Mouse (Mus musculus): ENCODE data around the gene Gramd4. TPM values are rescaled to one million over a fixed set of nuclear protein-coding genes. Genes with fewer than 3 reads are reported as not detected.

Gramd4 gene
- polyA plus RNA-seq, 1 experiment from 2014 or later = 8.9 TPM

DNA sequence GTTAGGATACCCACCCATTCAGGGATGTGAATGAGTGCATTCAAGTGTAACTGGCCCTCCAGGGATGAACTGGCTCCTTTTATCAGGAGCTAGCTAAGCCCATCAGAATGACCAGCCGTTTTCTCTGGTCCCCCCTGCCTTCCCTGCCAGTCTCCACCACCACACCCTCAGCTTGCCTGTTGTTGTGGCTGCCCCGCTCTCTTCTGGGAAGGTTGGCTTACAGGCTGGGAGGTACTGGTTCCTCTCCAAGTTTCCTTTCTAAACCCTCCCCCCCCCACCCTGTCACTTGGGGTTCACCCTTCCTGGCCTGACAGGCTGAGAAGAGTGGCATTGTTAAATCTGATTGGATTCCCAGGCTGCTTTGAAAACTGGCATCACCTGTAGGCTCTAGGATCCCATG lies 40.4 kb downstream of the Gramd4 start:
- no peaks in the 10 kb centered on the region for H3K9me3 ChIP-seq (ENCODE audit: control insufficient read depth, low read length)
- no peaks in the 10 kb centered on the region for H3K36me3 ChIP-seq (ENCODE audit: control insufficient read depth, insufficient read depth, low read length)
- no peak for DNase-seq (ENCODE audit: low spot score, missing footprints)
- H3K27ac ChIP-seq (ENCODE audit: low read depth, low read length) = no peak overlapping the region
- no peak for ATAC-seq (ENCODE audit: low FRiP score)
- no peaks in the 10 kb centered on the region for H3K27me3 ChIP-seq (ENCODE audit: control insufficient read depth, insufficient read depth, low read length)
- H3K4me1 ChIP-seq (ENCODE audit: control insufficient read depth, insufficient read depth, low read length) = no peaks in the 10 kb centered on the region
- no peak overlapping the region for H3K9ac ChIP-seq (ENCODE audit: low read length)
- no peak overlapping the region for H3K4me2 ChIP-seq
- 30% methylated on average over 2 of the region's 2 CpGs for WGBS
- no peak overlapping the region for H3K4me3 ChIP-seq (ENCODE audit: low read depth, low read length)

GRCm38 (mm10) chr15:86101585-86101984 lies 44.1 kb downstream of the Gramd4 start:
- Histone ChIP-seq H3K4me1 (ENCODE audit: control insufficient read depth, insufficient read depth, low read length) (no peaks in the 10 kb centered on the region), H3K9ac (ENCODE audit: low read length) (no peak overlapping the region), H3K4me2 (no peak overlapping the region), H3K9me3 (ENCODE audit: control insufficient read depth, low read length) (no peaks in the 10 kb centered on the region), H3K36me3 (ENCODE audit: control insufficient read depth, insufficient read depth, low read length) (no peaks in the 10 kb centered on the region), H3K27ac (ENCODE audit: low read depth, low read length) (no peak overlapping the region), H3K4me3 (ENCODE audit: low read depth, low read length) (no peak overlapping the region), H3K27me3 (ENCODE audit: control insufficient read depth, insufficient read depth, low read length) (no peaks in the 10 kb centered on the region)
- ATAC-seq (ENCODE audit: low FRiP score) = no peak
- WGBS = 82% methylated on average over 9 of the region's 9 CpGs
- DNase-seq (ENCODE audit: low spot score, missing footprints) = no peak

DNA sequence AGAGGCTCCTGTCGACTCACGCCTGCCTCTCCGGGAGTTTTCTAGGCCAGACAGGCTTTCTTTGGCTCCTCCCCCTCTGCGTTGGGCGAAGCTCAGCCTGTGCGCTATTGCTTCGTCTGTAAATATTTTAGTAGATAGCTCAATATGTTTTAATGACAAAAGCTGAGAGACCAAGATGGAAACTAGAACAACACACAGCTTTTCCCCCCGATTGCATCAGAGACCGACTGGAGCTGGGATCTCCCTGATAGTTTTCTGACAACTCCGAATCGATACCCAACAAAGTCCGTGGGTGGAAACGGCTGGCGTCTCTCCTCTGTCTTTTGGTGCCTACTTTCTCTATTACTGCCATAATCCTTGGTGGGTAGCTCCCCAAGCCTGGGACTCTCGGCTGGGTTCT lies 44.8 kb downstream of the Gramd4 start:
- Histone ChIP-seq H3K4me3 (ENCODE audit: low read depth, low read length) (no peak overlapping the region), H3K27ac (ENCODE audit: low read depth, low read length) (no peak overlapping the region), H3K4me1 (ENCODE audit: control insufficient read depth, insufficient read depth, low read length) (no peaks in the 10 kb centered on the region), H3K4me2 (no peak overlapping the region), H3K9ac (ENCODE audit: low read length) (no peak overlapping the region), H3K27me3 (ENCODE audit: control insufficient read depth, insufficient read depth, low read length) (no peaks in the 10 kb centered on the region), H3K9me3 (ENCODE audit: control insufficient read depth, low read length) (no peaks in the 10 kb centered on the region), H3K36me3 (ENCODE audit: control insufficient read depth, insufficient read depth, low read length) (no peaks in the 10 kb centered on the region)
- no peak for ATAC-seq (ENCODE audit: low FRiP score)
- no peak for DNase-seq (ENCODE audit: low spot score, missing footprints)
- 93% methylated on average over 15 of the region's 15 CpGs for WGBS

- Histone ChIP-seq H3K4me1 (ENCODE audit: control insufficient read depth, insufficient read depth, low read length) (no peaks in the 10 kb centered on the region), H3K4me3 (ENCODE audit: low read depth, low read length) (no peak overlapping the region), H3K27me3 (ENCODE audit: control insufficient read depth, insufficient read depth, low read length) (no peaks in the 10 kb centered on the region), H3K36me3 (ENCODE audit: control insufficient read depth, insufficient read depth, low read length) (no peaks in the 10 kb centered on the region), H3K4me2 (no peak overlapping the region), H3K9me3 (ENCODE audit: control insufficient read depth, low read length) (no peaks in the 10 kb centered on the region), H3K27ac (ENCODE audit: low read depth, low read length) (no peak overlapping the region), H3K9ac (ENCODE audit: low read length) (no peak overlapping the region)
- DNase-seq (ENCODE audit: low spot score, missing footprints) (no peak), ATAC-seq (ENCODE audit: low FRiP score) (no peak)
- WGBS = 90% methylated on average over 19 of the region's 19 CpGs
Observed at GRCm38 (mm10) chr15:86104401-86105344, 47.2 kb downstream of the Gramd4 start.

DNA sequence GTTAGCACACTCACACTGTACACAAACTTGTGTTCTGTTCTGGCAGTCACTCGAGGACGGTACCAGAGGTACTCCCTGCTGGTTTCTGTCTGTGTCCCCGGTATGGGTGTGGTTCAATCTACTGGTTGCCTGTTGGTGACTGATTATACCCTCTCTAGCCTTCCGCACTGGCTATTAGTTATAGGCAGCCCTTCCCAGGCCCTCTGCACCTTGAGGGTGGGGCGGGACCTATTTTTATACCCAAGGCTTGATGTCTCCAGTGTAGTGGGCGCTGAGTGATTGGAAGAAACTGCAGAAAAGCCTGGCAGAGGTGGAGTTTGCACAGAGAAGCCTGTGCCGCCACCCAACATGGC lies 47.8 kb downstream of the Gramd4 start:
- no peak overlapping the region for H3K9ac ChIP-seq (ENCODE audit: low read length)
- H3K9me3 ChIP-seq (ENCODE audit: control insufficient read depth, low read length) = no peaks in the 10 kb centered on the region
- no peak for DNase-seq (ENCODE audit: low spot score, missing footprints)
- ATAC-seq (ENCODE audit: low FRiP score) = no peak
- H3K27ac ChIP-seq (ENCODE audit: low read depth, low read length) = no peak overlapping the region
- H3K4me1 ChIP-seq (ENCODE audit: control insufficient read depth, insufficient read depth, low read length) = no peaks in the 10 kb centered on the region
- no peaks in the 10 kb centered on the region for H3K36me3 ChIP-seq (ENCODE audit: control insufficient read depth, insufficient read depth, low read length)
- H3K4me3 ChIP-seq (ENCODE audit: low read depth, low read length) = no peak overlapping the region
- no peak overlapping the region for H3K4me2 ChIP-seq
- 88% methylated on average over 7 of the region's 7 CpGs for WGBS
- no peaks in the 10 kb centered on the region for H3K27me3 ChIP-seq (ENCODE audit: control insufficient read depth, insufficient read depth, low read length)

- no peak for DNase-seq (ENCODE audit: low spot score, missing footprints)
Observed at GRCm38 (mm10) chr15:86105751-86106150, 48.3 kb downstream of the Gramd4 start.

DNA sequence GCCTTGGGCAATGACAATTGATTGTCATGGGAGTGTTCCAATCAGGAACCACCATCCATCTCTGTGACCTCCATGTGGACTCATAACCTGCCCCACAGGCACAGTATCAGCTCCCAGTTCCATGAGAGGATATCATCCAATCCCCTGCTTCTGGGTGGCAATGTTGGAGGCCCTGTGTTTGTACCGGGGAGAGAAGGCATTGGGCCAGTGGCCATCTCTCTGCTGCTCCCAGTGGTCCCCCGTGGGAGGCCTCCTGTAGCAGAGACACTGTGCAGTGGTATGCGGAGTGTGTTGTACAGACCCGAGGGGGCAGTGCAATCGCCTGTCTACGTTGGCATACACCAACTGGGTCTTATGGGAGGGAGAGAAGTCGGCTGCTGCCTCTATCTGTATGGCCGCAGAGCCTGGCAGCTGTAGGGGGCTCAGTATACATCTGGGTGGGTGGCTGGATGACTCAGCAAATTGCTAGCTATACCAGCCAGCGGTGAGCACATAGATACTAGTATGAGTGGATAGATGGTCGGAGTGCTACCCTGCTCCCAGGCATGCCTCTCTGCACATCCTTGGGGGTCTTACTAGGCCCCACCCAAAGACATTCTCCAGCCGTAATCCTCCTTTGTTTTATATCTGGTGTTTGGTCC lies 50.5 kb downstream of the Gramd4 start:
- DNase-seq (ENCODE audit: low spot score, missing footprints) = no peak
- WGBS = 87% methylated on average over 11 of the region's 11 CpGs
- Histone ChIP-seq H3K9me3 (ENCODE audit: control insufficient read depth, low read length) (no peaks in the 10 kb centered on the region), H3K4me1 (ENCODE audit: control insufficient read depth, insufficient read depth, low read length) (peaks cover 9% of the 10 kb centered on the region), H3K27me3 (ENCODE audit: control insufficient read depth, insufficient read depth, low read length) (no peaks in the 10 kb centered on the region), H3K4me3 (ENCODE audit: low read depth, low read length) (no peak overlapping the region), H3K9ac (ENCODE audit: low read length) (no peak overlapping the region), H3K27ac (ENCODE audit: low read depth, low read length) (no peak overlapping the region), H3K4me2 (no peak overlapping the region), H3K36me3 (ENCODE audit: control insufficient read depth, insufficient read depth, low read length) (no peaks in the 10 kb centered on the region)
- no peak for ATAC-seq (ENCODE audit: low FRiP score)

More at GRCm38 (mm10) chr15:86105751-86106150, 48.3 kb downstream of the Gramd4 start:
- no peaks in the 10 kb centered on the region for H3K27me3 ChIP-seq (ENCODE audit: control insufficient read depth, insufficient read depth, low read length)
- no peaks in the 10 kb centered on the region for H3K36me3 ChIP-seq (ENCODE audit: control insufficient read depth, insufficient read depth, low read length)
- H3K9me3 ChIP-seq (ENCODE audit: control insufficient read depth, low read length) = no peaks in the 10 kb centered on the region
- WGBS = 59% methylated on average over 6 of the region's 6 CpGs
- ATAC-seq (ENCODE audit: low FRiP score) = no peak
- no peak overlapping the region for H3K4me3 ChIP-seq (ENCODE audit: low read depth, low read length)
- no peak overlapping the region for H3K9ac ChIP-seq (ENCODE audit: low read length)
- H3K27ac ChIP-seq (ENCODE audit: low read depth, low read length) = no peak overlapping the region
- H3K4me1 ChIP-seq (ENCODE audit: control insufficient read depth, insufficient read depth, low read length) = no peaks in the 10 kb centered on the region
- no peak overlapping the region for H3K4me2 ChIP-seq

DNA sequence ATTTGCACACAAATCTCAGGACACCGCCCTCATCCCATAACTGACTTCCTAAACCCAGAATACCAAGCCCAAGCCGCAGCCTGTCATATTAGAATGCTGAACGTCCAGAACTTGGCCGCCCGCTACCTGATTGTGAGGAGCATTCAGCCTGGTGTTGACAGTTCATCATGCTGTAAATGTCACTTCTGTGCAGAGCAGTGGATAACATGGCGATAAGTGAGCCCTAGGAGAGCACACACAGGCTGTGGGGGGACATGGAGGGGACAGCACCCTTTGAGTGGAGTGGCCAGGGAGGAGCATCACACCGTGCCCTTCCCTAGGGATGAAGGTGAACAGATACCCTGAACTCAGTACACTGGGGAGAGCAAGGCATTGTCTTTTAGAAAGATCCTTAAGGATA lies 51.8 kb downstream of the Gramd4 start:
- Histone ChIP-seq H3K27ac (ENCODE audit: low read depth, low read length) (no peak overlapping the region), H3K27me3 (ENCODE audit: control insufficient read depth, insufficient read depth, low read length) (no peaks in the 10 kb centered on the region), H3K9ac (ENCODE audit: low read length) (no peak overlapping the region), H3K36me3 (ENCODE audit: control insufficient read depth, insufficient read depth, low read length) (no peaks in the 10 kb centered on the region), H3K4me2 (no peak overlapping the region), H3K9me3 (ENCODE audit: control insufficient read depth, low read length) (no peaks in the 10 kb centered on the region), H3K4me3 (ENCODE audit: low read depth, low read length) (no peak overlapping the region), H3K4me1 (ENCODE audit: control insufficient read depth, insufficient read depth, low read length) (peaks cover 13% of the 10 kb centered on the region)
- no peak for ATAC-seq (ENCODE audit: low FRiP score)
- DNase-seq (ENCODE audit: low spot score, missing footprints) = no peak
- WGBS = 89% methylated on average over 7 of the region's 7 CpGs

- Histone ChIP-seq H3K9me3 (ENCODE audit: control insufficient read depth, low read length) (no peaks in the 10 kb centered on the region), H3K4me1 (ENCODE audit: control insufficient read depth, insufficient read depth, low read length) (peaks cover 13% of the 10 kb centered on the region), H3K27ac (ENCODE audit: low read depth, low read length) (no peak overlapping the region), H3K36me3 (ENCODE audit: control insufficient read depth, insufficient read depth, low read length) (no peaks in the 10 kb centered on the region), H3K9ac (ENCODE audit: low read length) (no peak overlapping the region), H3K4me3 (ENCODE audit: low read depth, low read length) (no peak overlapping the region), H3K27me3 (ENCODE audit: control insufficient read depth, insufficient read depth, low read length) (no peaks in the 10 kb centered on the region), H3K4me2 (no peak overlapping the region)
- WGBS = 81% methylated on average over 8 of the region's 8 CpGs
- ATAC-seq (ENCODE audit: low FRiP score) (no peak), DNase-seq (ENCODE audit: low spot score, missing footprints) (no peak)
Observed at GRCm38 (mm10) chr15:86109650-86110211, 52.2 kb downstream of the Gramd4 start.

Data from midbrain, embryonic 11.5 days (tissue).